Mouse (Mus musculus): ENCODE data around the gene Wdfy3.
"Not testable (repeated sequence)": the region's sequence is repeated elsewhere in the genome, so short reads cannot be mapped to it uniquely, and the experiment has no call there.

Wdfy3 gene

GRCm38 (mm10) chr5:102069767-102070413 is at the start of gene Wdfy3:
TSS of gene Wdfy3 (minus strand) at chr5:102069921.
- DNase-seq (ENCODE audit: low read depth, low spot score): no peak

GRCm38 (mm10) chr5:102113009-102113408 is 43.3 kb upstream of the Wdfy3 start:
- DNase-seq (ENCODE audit: low read depth, low spot score): no peak

GRCm38 (mm10) chr5:102112034-102112433 is 42.3 kb upstream of the Wdfy3 start:
- no peak for DNase-seq (ENCODE audit: low read depth, low spot score)

GRCm38 (mm10) chr5:102110031-102110430 is 40.3 kb upstream of the Wdfy3 start:
- DNase-seq (ENCODE audit: low read depth, low spot score): no peak

GRCm38 (mm10) chr5:102105919-102106318 is 36.2 kb upstream of the Wdfy3 start:
- DNase-seq (ENCODE audit: low read depth, low spot score): no peak

- DNase-seq (ENCODE audit: low read depth, low spot score): not testable (repeated sequence)
These were observed 32.1 kb upstream of the Wdfy3 start for GRCm38 (mm10) chr5:102101815-102102214.

GRCm38 (mm10) chr5:102100246-102101241 is 30.8 kb upstream of the Wdfy3 start:
- no peak for DNase-seq (ENCODE audit: low read depth, low spot score)

- DNase-seq (ENCODE audit: low read depth, low spot score): no peak
These were observed 25.9 kb upstream of the Wdfy3 start for GRCm38 (mm10) chr5:102095576-102095975.

- DNase-seq (ENCODE audit: low read depth, low spot score): no peak
These were observed 21.0 kb upstream of the Wdfy3 start for GRCm38 (mm10) chr5:102090686-102091085.

GRCm38 (mm10) chr5:102084737-102085705 is 15.3 kb upstream of the Wdfy3 start:
- DNase-seq (ENCODE audit: low read depth, low spot score): no peak

- no peak for DNase-seq (ENCODE audit: low read depth, low spot score)
These were observed 4.4 kb upstream of the Wdfy3 start for GRCm38 (mm10) chr5:102074086-102074485.

- DNase-seq (ENCODE audit: low read depth, low spot score): no peak
These were observed 2.3 kb upstream of the Wdfy3 start for GRCm38 (mm10) chr5:102072057-102072456.

GRCm38 (mm10) chr5:102071241-102071640 is 1.5 kb upstream of the Wdfy3 start:
- DNase-seq (ENCODE audit: low read depth, low spot score): no peak

GRCm38 (mm10) chr5:102070788-102071187 is 1.1 kb upstream of the Wdfy3 start:
- no peak for DNase-seq (ENCODE audit: low read depth, low spot score)

GRCm38 (mm10) chr5:102070414-102070768 is 670 bp upstream of the Wdfy3 start:
- DNase-seq (ENCODE audit: low read depth, low spot score): no peak

GRCm38 (mm10) chr5:102069051-102069766 is 512 bp downstream of the Wdfy3 start:
- no peak for DNase-seq (ENCODE audit: low read depth, low spot score)

GRCm38 (mm10) chr5:102066458-102066857 is 3.3 kb downstream of the Wdfy3 start:
- no peak for DNase-seq (ENCODE audit: low read depth, low spot score)

GRCm38 (mm10) chr5:102063013-102063752 is 6.5 kb downstream of the Wdfy3 start:
- no peak for DNase-seq (ENCODE audit: low read depth, low spot score)

GRCm38 (mm10) chr5:102061816-102062215 is 7.9 kb downstream of the Wdfy3 start:
- DNase-seq (ENCODE audit: low read depth, low spot score): no peak

GRCm38 (mm10) chr5:102055946-102056345 is 13.8 kb downstream of the Wdfy3 start:
- DNase-seq (ENCODE audit: low read depth, low spot score): no peak

Data from WW6 (cell line).